Mouse (Mus musculus): ENCODE results near the gene Sestd1. TPM values are rescaled to one million over a fixed set of nuclear protein-coding genes. Genes with fewer than 3 reads are reported as not detected.

Sestd1 gene
- polyA plus RNA-seq, 1 experiment from 2014 or later, result 33.8 TPM

DNA sequence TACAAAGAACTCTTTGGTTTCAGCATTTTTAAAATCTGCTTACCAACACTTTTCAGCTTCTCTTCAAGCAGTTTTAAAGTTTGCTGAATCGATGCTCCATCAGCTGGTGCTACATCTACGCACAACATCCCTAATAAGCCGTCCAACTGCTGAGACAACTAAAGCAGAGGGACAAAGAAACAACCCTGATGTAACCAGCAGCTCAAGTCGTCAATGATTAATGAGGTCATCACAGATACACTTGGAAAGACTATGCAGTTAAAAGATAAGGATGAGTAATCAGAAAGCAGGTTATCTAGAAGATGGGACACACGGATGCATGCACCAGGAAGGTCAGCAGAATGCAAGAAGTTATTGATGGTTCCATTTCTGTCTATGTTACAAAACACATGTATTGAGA is 82.1 kb downstream of the Sestd1 start:
- no peak overlapping the region for H3K4me2 ChIP-seq (replicated peaks)
- no peaks in the 10 kb centered on the region for H3K9me3 ChIP-seq (replicated peaks)
- H3K27me3 ChIP-seq, result no peaks in the 10 kb centered on the region
- H3K27ac ChIP-seq, result no peak overlapping the region
- H3K36me3 ChIP-seq, result peaks cover 27% of the 10 kb centered on the region
- no peak for ATAC-seq (ENCODE audit: low FRiP score)
- no peak overlapping the region for H3K4me3 ChIP-seq
- no peak overlapping the region for H3K9ac ChIP-seq
- 0 out of 2 replicates have a peak, but pooled peaks cover 2% of the 10 kb centered on the region for H3K4me1 ChIP-seq
- 75% methylated on average over 5 of the region's 5 CpGs for WGBS

DNA sequence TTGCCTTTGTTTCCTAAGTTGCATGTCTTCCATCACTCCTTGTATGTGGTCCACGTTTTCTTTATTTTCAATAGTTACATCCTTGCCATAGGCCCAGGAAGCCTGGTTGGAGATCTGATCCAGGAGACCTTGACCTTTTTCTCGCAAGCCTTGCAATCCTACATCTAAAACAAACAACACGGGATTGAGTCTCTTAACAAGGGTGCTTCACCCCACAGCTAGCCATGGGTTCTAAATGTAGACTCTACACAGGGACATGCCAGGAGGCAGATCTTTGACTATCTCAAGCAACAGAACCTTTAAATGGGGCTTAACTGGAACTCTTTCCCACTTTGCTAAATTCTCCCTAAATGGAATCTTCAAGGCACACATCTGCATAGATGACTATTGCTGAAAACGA is 83.6 kb downstream of the Sestd1 start:
- 91% methylated on average over 4 of the region's 4 CpGs for WGBS

GRCm38 (mm10) chr2:77195056-77195455 is 85.3 kb downstream of the Sestd1 start:
- 92% methylated on average over 5 of the region's 5 CpGs for WGBS
- Histone ChIP-seq H3K4me3 (no peak overlapping the region), H3K9ac (no peak overlapping the region), H3K4me1 (no peaks in the 10 kb centered on the region), H3K27me3 (no peaks in the 10 kb centered on the region), H3K9me3 (replicated peaks) (no peaks in the 10 kb centered on the region), H3K27ac (no peak overlapping the region), H3K36me3 (peaks cover 32% of the 10 kb centered on the region), H3K4me2 (replicated peaks) (no peak overlapping the region)
- ATAC-seq (ENCODE audit: low FRiP score), result no peak

More for the DNA sequence above, 83.6 kb downstream of the Sestd1 start:
- no peak overlapping the region for H3K27ac ChIP-seq
- no peak for ATAC-seq (ENCODE audit: low FRiP score)
- 0 out of 2 replicates have a peak, but pooled peaks cover 2% of the 10 kb centered on the region for H3K4me1 ChIP-seq
- H3K4me2 ChIP-seq (replicated peaks), result no peak overlapping the region
- no peaks in the 10 kb centered on the region for H3K9me3 ChIP-seq (replicated peaks)
- no peaks in the 10 kb centered on the region for H3K27me3 ChIP-seq
- no peak overlapping the region for H3K9ac ChIP-seq
- peaks cover 23% of the 10 kb centered on the region for H3K36me3 ChIP-seq
- no peak overlapping the region for H3K4me3 ChIP-seq

GRCm38 (mm10) chr2:77191811-77192210 is 88.6 kb downstream of the Sestd1 start:
- 94% methylated on average over 3 of the region's 3 CpGs for WGBS
- H3K4me1 ChIP-seq, result no peaks in the 10 kb centered on the region
- no peaks in the 10 kb centered on the region for H3K27me3 ChIP-seq
- H3K9ac ChIP-seq, result no peak overlapping the region
- H3K36me3 ChIP-seq, result peaks cover 42% of the 10 kb centered on the region
- no peak overlapping the region for H3K27ac ChIP-seq
- H3K4me2 ChIP-seq (replicated peaks), result no peak overlapping the region
- no peak for ATAC-seq (ENCODE audit: low FRiP score)
- H3K9me3 ChIP-seq (replicated peaks), result no peaks in the 10 kb centered on the region
- no peak overlapping the region for H3K4me3 ChIP-seq

- no peak for ATAC-seq (ENCODE audit: low FRiP score)
- WGBS, result 92% methylated on average over 7 of the region's 7 CpGs
- peaks cover 42% of the 10 kb centered on the region for H3K36me3 ChIP-seq
- H3K9me3 ChIP-seq (replicated peaks), result no peaks in the 10 kb centered on the region
- H3K4me1 ChIP-seq, result no peaks in the 10 kb centered on the region
- no peak overlapping the region for H3K4me3 ChIP-seq
- no peak overlapping the region for H3K27ac ChIP-seq
- H3K27me3 ChIP-seq, result no peaks in the 10 kb centered on the region
- H3K9ac ChIP-seq, result no peak overlapping the region
- no peak overlapping the region for H3K4me2 ChIP-seq (replicated peaks)
Measured at GRCm38 (mm10) chr2:77190891-77191290, 89.5 kb downstream of the Sestd1 start.

DNA sequence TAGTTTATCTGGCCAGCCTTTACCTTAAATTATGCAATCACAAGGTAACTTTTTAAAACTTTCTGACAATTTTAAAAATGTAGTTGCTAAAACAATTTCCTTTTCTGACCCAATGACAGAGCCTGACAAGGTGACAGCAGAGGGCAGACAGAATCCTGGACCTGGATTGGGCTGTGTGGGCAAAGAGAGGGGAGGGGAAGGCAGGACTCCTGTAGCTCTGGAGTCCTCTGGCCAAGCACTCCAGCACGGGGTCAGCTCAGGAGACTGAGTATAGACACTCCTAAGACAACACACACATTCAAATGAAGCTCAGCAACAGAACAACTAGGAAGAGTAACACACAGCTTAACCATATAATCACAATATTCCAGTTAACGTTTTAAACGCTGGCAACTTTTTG is 90.1 kb downstream of the Sestd1 start:
- 90% methylated on average over 3 of the region's 3 CpGs for WGBS
- Histone ChIP-seq H3K9me3 (replicated peaks) (no peaks in the 10 kb centered on the region), H3K9ac (no peak overlapping the region), H3K4me2 (replicated peaks) (no peak overlapping the region), H3K4me3 (no peak overlapping the region), H3K27me3 (no peaks in the 10 kb centered on the region), H3K27ac (no peak overlapping the region), H3K4me1 (no peaks in the 10 kb centered on the region), H3K36me3 (peaks cover 42% of the 10 kb centered on the region)
- no peak for ATAC-seq (ENCODE audit: low FRiP score)

DNA sequence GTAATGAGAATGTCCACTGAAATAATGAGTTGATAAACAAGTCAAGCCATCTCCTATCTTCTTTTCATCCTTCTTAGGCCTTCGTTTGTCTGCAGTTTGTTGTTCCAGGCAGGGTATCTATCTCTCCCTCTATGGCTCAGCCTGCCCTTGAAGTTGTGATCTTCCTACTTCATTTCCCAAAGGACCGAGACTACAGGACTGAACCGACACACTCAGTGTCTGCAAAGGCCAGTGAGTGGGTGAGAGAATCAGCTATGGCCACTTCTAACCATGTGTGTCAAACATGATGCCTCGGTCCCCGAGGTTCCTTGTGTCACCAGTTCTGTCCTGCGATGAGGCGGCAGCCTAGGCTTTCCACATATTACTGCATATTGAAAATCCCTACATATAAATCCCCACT is 90.7 kb downstream of the Sestd1 start:
- Histone ChIP-seq H3K4me2 (replicated peaks) (no peak overlapping the region), H3K36me3 (peaks cover 36% of the 10 kb centered on the region), H3K27ac (no peak overlapping the region), H3K4me3 (no peak overlapping the region), H3K4me1 (no peaks in the 10 kb centered on the region), H3K9ac (no peak overlapping the region), H3K9me3 (replicated peaks) (no peaks in the 10 kb centered on the region), H3K27me3 (no peaks in the 10 kb centered on the region)
- 96% methylated on average over 7 of the region's 7 CpGs for WGBS
- no peak for ATAC-seq (ENCODE audit: low FRiP score)

DNA sequence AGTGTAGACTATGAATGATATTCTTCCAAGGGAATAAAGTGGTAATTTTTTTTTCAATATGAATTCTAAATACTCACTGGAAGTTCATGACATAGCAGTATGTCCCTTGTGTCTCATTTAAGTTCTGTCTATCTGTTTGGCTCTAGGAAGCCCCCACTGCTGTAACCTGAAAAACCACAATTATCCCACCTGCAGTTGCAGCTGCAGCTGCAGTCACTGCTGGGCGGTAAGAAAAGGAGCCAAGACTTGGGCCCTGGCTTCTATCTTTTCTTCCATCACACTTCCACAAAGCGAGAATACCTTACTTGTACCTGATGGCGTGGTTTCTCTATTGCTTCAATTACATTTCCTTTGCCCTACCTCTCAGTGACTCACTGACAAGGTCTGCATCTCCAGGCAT is 92.9 kb downstream of the Sestd1 start:
- peaks cover 24% of the 10 kb centered on the region for H3K36me3 ChIP-seq

DNA sequence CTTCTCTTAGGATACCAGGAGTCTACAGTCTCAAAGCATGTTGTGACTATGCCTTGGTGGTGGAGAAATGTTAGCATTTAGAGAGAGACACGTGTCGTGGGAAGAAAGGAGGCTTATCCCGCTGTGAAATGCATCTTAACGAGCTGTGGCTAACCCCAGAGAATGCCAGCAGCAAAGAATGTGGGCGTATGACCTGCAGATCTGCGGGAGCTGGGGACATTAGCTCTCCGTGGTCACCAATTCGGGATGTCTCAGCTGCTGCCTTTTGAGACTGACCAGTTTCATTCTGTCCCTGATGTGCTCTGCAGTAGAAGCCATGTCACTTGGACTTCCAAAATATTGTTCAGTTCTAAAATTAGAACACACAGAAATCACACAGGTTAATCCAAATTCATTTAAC is 93.5 kb downstream of the Sestd1 start:
- H3K4me3 ChIP-seq, result no peak overlapping the region
- no peak overlapping the region for H3K4me2 ChIP-seq (replicated peaks)
- peaks cover 24% of the 10 kb centered on the region for H3K36me3 ChIP-seq
- no peak overlapping the region for H3K27ac ChIP-seq
- H3K9ac ChIP-seq, result no peak overlapping the region
- no peaks in the 10 kb centered on the region for H3K27me3 ChIP-seq
- WGBS, result 67% methylated on average over 8 of the region's 8 CpGs
- ATAC-seq (ENCODE audit: low FRiP score), result no peak
- no peaks in the 10 kb centered on the region for H3K4me1 ChIP-seq
- H3K9me3 ChIP-seq (replicated peaks), result no peaks in the 10 kb centered on the region

More for the DNA sequence above, 92.9 kb downstream of the Sestd1 start:
- Histone ChIP-seq H3K27me3 (no peaks in the 10 kb centered on the region), H3K9ac (no peak overlapping the region), H3K4me2 (replicated peaks) (no peak overlapping the region), H3K4me3 (no peak overlapping the region), H3K9me3 (replicated peaks) (no peaks in the 10 kb centered on the region), H3K4me1 (no peaks in the 10 kb centered on the region), H3K27ac (no peak overlapping the region)
- ATAC-seq (ENCODE audit: low FRiP score), result no peak
- WGBS, result 87% methylated on average over 3 of the region's 3 CpGs

DNA sequence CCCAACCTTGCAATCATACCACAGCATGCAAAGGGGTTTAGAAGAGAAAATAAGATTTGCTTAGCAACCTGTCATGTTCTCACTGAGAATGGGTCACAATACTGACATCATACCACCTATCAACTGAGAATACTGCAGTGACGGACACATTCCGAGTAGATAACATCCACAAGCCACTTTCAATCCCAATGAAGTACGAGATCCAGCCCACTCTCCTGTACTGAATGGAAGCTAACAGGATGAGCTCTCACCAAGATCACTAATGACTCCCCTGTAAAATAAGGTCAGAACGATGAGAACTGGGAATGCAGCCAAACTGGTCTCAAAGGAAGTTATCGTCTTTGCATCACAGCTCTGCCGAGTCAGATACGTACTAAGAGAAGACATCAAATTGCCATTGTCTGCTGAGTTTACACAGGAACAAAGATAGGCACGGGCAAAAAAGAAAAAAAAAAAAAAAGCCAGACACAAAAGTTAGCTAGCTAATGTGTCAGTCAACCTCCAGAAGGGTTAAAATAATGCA is 96.3 kb downstream of the Sestd1 start:
- Histone ChIP-seq H3K4me1 (no peaks in the 10 kb centered on the region), H3K36me3 (peaks cover 8% of the 10 kb centered on the region; the same call in 1 of the 2 replicates), H3K4me2 (replicated peaks) (no peak overlapping the region), H3K27me3 (no peaks in the 10 kb centered on the region), H3K9me3 (replicated peaks) (no peaks in the 10 kb centered on the region), H3K27ac (no peak overlapping the region), H3K4me3 (no peak overlapping the region), H3K9ac (no peak overlapping the region)
- WGBS, result 73% methylated on average over 8 of the region's 8 CpGs
- no peak for ATAC-seq (ENCODE audit: low FRiP score)

DNA sequence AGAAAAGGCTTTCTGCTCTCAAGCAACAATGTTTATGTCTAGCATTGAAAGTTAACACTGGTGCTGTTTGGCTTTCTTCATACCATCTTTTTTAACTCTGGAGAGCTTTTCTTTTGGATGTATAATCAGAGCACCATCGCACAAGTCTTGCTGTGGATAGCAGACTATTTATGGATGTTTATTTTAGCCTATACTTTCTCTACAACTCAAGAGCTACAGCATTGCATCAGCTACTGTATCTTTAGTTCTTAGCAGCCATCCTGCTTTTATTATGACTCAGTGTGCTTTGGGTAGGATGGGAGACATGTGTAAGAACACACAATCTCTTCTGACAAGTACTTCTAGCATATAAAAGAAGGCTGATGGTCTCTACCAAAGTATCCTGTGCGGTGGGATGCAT is 96.7 kb downstream of the Sestd1 start:
- WGBS, result 99% methylated on average over 2 of the region's 2 CpGs
- H3K4me3 ChIP-seq, result no peak overlapping the region
- H3K9ac ChIP-seq, result no peak overlapping the region
- H3K4me2 ChIP-seq (replicated peaks), result no peak overlapping the region
- ATAC-seq (ENCODE audit: low FRiP score), result no peak
- H3K27ac ChIP-seq, result no peak overlapping the region
- H3K27me3 ChIP-seq, result no peaks in the 10 kb centered on the region
- peaks cover 5% of the 10 kb centered on the region; the same call in 1 of the 2 replicates for H3K36me3 ChIP-seq
- H3K9me3 ChIP-seq (replicated peaks), result no peaks in the 10 kb centered on the region
- no peaks in the 10 kb centered on the region for H3K4me1 ChIP-seq

GRCm38 (mm10) chr2:77182996-77183380 is 97.4 kb downstream of the Sestd1 start:
- Histone ChIP-seq H3K4me1 (no peaks in the 10 kb centered on the region), H3K36me3 (peaks cover 3% of the 10 kb centered on the region; the same call in 1 of the 2 replicates), H3K9me3 (replicated peaks) (no peaks in the 10 kb centered on the region), H3K9ac (no peak overlapping the region), H3K27ac (no peak overlapping the region), H3K4me3 (no peak overlapping the region), H3K4me2 (replicated peaks) (no peak overlapping the region), H3K27me3 (no peaks in the 10 kb centered on the region)
- WGBS, result 77% methylated on average over 6 of the region's 6 CpGs
- ATAC-seq (ENCODE audit: low FRiP score), result no peak

- ATAC-seq (ENCODE audit: low FRiP score), result no peak
- 82% methylated on average over 4 of the region's 4 CpGs for WGBS
Measured at GRCm38 (mm10) chr2:77182271-77182995, 98.0 kb downstream of the Sestd1 start.

More at GRCm38 (mm10) chr2:77182271-77182995, 98.0 kb downstream of the Sestd1 start:
- Histone ChIP-seq H3K9me3 (replicated peaks) (no peaks in the 10 kb centered on the region), H3K9ac (no peak overlapping the region), H3K4me2 (replicated peaks) (no peak overlapping the region), H3K4me1 (no peaks in the 10 kb centered on the region), H3K27me3 (no peaks in the 10 kb centered on the region), H3K4me3 (no peak overlapping the region), H3K27ac (no peak overlapping the region), H3K36me3 (no peaks in the 10 kb centered on the region)

All from hindbrain, embryonic 12.5 days (tissue).